Mouse (Mus musculus): ENCODE data around the gene H2afy.

Gene H2afy

DNA sequence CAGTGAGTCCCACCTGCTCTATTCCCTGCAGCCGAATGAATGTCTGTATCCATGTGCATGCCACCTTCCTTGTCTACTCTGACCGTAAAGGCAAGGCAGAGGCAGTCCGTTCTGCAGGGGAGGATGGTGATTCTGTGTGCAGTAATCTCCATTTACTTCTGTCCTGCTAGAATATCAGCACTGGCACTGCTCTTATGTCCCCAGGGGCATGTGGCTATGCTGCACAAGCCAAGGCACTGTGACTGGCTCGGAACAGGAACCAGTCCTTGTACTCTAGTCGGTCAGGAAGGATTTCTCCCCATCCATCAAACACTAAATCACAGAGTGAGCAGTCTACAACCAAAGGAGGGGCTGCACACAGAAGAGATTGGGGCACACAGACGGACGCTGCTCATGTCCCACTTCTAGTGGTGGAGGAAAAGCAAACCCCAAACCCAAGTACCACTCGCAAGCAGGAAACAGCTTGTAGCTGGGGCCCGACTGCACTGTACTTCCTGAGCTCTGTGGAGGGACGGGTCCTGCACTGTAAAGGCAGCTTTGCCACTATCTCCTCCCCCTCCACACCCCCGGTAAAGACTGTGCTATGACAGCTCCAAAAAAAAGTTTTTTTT, 3.7 kb downstream of the H2afy start:
- ChIA-PET POLR2A (interaction anchor here in 3 of 4 experiments (0.7 to 5.0 kb wide), 7 partner anchors 8 to 23 kb away, joined by 3 to 30 read pairs (median 4); no protein-coding TSS in a partner anchor), CTCF (interaction anchor here in 2 of 4 experiments (0.6 to 2.5 kb wide), 2 partner anchors 19 to 753 kb away, joined by 3 to 13 read pairs; no protein-coding TSS in a partner anchor)

DNA sequence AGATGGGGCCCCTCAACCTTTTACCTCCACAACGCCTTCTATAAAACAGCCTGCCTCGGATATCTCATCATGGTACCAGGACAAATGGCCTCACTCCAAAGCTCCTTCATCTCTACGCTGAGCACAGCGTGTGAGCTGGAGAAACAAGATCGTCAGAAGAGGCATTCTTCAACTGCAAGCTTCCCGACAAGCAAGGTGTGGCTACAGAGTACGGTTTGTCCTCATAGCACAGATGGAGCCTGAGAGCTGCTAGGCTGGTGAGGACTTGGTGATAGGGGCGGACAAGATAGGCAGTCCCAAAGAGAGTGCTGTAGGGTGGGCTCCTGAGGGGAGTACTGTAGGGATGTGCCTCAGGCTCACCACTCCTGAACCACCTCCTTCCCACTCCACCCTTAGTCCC, 5.6 kb downstream of the H2afy start:
- POLR2A ChIA-PET: interaction anchor here in 3 of 4 experiments (0.7 to 1.2 kb wide), 3 partner anchors 12 to 13 kb away, joined by 3 read pairs; no protein-coding TSS in a partner anchor
- CTCF ChIA-PET: interaction anchor here in 2 of 4 experiments (0.8 to 1.6 kb wide), 4 partner anchors 15 to 37 kb away, joined by 3 read pairs; no protein-coding TSS in a partner anchor

DNA sequence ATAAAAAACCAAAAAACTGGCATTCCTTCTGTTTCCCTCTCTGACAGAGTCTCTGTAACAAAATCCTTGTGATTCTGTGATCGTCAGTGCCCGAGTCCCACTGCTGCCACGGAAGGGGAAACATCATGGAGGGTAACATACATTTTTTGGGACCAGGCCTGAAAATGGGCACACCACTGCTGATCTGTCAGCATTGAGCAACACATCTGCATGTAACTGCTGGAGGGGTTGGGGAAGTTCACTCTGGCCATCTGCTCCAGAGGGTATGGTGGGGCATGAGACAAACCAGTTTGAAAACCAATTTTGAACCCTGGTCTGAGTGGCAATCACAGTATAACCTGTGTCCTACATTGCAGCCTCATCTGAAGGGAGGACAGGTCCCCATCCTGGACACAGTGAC, 6.6 kb downstream of the H2afy start:
- POLR2A ChIA-PET: no interaction called here
- CTCF ChIA-PET: no interaction called here

GRCm38 (mm10) chr13:56129014-56129413, 7.1 kb downstream of the H2afy start:
- ChIA-PET CTCF (no interaction called here), POLR2A (interaction anchor here in 1 of 4 experiments (0.9 kb wide), 1 partner anchor 15 kb away, joined by 3 read pairs; no protein-coding TSS in a partner anchor)

- ChIA-PET CTCF (interaction anchor here in 1 of 4 experiments (1.1 kb wide), 1 partner anchor 72 kb away, joined by 3 read pairs; no protein-coding TSS in a partner anchor), POLR2A (interaction anchor here (0.6 to 4.0 kb wide), 7 partner anchors 8 to 220 kb away, joined by 3 to 16 read pairs (median 3); partner anchors contain the start of gene H2afy (in 1 of the 4))
Observed at GRCm38 (mm10) chr13:56125632-56126031, 10.5 kb downstream of the H2afy start.

DNA sequence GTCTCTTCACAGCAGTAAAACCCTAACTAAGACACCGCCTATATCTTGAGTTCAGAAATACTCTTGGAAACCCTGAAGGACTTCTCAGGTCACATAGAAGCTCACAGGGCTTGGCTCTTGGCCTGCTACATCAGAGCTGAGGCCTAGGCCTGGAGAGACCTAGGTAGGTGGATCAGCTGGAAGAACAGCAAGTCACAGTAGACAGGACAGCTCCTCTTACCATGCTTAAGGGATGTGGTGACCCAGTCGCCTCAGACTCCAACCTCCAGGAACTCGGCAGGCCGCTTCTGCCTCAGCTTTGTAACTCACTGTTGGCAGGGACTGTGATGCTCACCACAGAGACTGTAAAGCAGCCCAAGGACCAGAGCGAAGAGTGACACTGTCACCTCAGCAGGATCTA, 13.1 kb downstream of the H2afy start:
- POLR2A ChIA-PET: interaction anchor here in 3 of 4 experiments (0.6 to 4.0 kb wide), 5 partner anchors 10 to 303 kb away, joined by 3 to 16 read pairs (median 3); no protein-coding TSS in a partner anchor
- CTCF ChIA-PET: interaction anchor here in 2 of 4 experiments (0.5 to 1.6 kb wide), 2 partner anchors 45 to 78 kb away, joined by 3 read pairs; no protein-coding TSS in a partner anchor

- POLR2A ChIA-PET: interaction anchor here (0.8 to 1.8 kb wide), 7 partner anchors 7 to 28 kb away, joined by 3 to 6 read pairs (median 3); no protein-coding TSS in a partner anchor
Observed at GRCm38 (mm10) chr13:56117991-56118765, 18.0 kb downstream of the H2afy start.

DNA sequence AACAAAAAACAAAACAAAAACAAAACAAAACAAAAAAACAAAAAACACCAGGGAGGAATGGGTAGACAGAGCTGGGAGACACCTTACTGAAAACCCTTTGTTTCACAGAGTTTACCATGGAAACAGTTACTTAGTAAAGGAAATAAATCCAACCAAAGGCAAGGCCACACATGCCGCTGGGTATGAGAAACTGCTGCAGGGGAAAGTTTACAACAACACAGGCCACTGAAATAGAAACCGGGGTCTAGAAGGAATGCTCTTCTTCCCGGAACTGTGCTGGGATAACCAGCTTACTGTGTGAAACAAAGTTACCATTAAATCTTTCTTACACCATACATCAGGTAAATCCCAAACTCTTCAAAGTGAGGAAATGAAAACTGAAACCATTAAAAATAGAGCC, 20.3 kb downstream of the H2afy start:
- ChIA-PET CTCF (interaction anchor here in 2 of 4 experiments (1.1 to 2.1 kb wide), 3 partner anchors 29 to 36 kb away, joined by 3 to 7 read pairs (median 5); no protein-coding TSS in a partner anchor), POLR2A (interaction anchor here in 3 of 4 experiments (0.7 to 3.2 kb wide), 5 partner anchors 11 to 52 kb away, joined by 3 to 14 read pairs (median 4); no protein-coding TSS in a partner anchor)

More at GRCm38 (mm10) chr13:56117991-56118765, 18.0 kb downstream of the H2afy start:
- CTCF ChIA-PET: interaction anchor here in 1 of 4 experiments (1.0 kb wide), 2 partner anchors 27 to 34 kb away, joined by 3 to 4 read pairs; no protein-coding TSS in a partner anchor

GRCm38 (mm10) chr13:56115386-56115785, 20.8 kb downstream of the H2afy start:
- CTCF ChIA-PET: interaction anchor here in 3 of 4 experiments (0.7 to 2.1 kb wide), 6 partner anchors 30 to 141 kb away, joined by 3 to 7 read pairs (median 4); no protein-coding TSS in a partner anchor
- POLR2A ChIA-PET: interaction anchor here (0.6 to 3.2 kb wide), 8 partner anchors 9 to 628 kb away, joined by 3 to 14 read pairs (median 4); no protein-coding TSS in a partner anchor

DNA sequence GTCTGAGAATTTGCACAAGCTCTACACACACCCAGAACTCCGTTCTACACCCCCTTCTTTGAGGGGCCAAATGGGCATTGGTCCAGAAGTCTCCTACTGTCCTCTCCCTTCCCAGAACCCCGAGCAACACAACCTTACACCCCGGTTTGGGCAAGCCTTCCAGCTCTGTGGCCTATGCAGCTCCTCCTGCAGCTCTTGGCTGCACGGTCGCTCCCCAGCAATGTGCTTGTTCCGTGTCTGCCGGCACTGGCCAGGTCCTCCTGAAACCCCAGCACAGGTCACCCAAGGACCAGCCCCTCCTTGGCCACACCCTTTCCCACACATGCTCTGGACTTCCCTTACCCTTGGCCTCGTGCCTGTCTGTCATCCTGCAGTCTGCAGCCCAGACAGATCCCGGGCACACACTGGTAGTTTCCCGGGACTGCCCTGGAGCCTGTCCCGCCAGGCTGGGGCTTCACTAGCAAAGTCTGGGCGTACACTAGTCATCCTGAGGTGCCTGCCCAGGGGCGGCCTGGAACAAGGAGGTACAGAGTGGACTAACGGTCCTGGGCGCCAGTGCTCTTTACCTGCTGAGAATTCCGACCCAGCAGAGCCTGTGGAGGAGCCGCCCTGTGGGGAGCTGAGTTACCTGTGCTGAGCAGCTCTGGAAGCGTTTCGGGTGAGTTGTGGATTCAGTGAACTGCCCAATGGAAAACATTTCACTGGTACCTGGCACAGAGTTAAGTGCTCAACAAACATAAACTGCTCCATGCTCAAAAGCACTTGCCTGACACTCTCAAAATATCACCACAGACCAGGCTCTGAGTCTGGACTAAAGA, 22.5 kb downstream of the H2afy start:
- ChIA-PET POLR2A (interaction anchor here (0.6 to 3.2 kb wide), 10 partner anchors 10 to 1078 kb away, joined by 3 to 16 read pairs (median 4); no protein-coding TSS in a partner anchor), CTCF (interaction anchor here in 3 of 4 experiments (0.6 to 3.0 kb wide), 5 partner anchors 22 to 41 kb away, joined by 3 to 12 read pairs (median 5); no protein-coding TSS in a partner anchor)

DNA sequence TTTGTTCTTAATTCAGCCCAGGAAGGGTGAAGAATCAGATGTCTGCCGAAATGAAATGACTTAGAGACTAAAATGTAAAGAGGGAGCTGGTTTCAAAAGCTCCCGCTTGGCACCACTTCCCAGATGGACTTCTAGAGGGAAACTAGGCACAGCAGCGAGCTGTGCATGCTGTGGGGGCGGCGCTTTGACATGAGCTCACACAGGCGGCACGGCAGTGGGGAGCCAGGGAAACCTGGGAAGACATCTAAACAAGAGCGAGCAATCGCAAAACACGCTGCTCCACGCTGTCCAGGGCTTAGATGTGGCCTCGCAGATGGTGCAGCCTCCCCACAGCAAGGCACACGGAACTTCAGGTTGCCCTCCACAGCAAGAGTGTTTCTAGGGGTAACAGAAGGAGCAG, 23.2 kb downstream of the H2afy start:
- CTCF ChIA-PET: interaction anchor here in 3 of 4 experiments (0.6 to 3.0 kb wide), 6 partner anchors 22 to 40 kb away, joined by 3 to 12 read pairs (median 4); no protein-coding TSS in a partner anchor
- POLR2A ChIA-PET: interaction anchor here in 3 of 4 experiments (0.6 to 3.2 kb wide), 7 partner anchors 11 to 48 kb away, joined by 3 to 16 read pairs (median 7); no protein-coding TSS in a partner anchor

DNA sequence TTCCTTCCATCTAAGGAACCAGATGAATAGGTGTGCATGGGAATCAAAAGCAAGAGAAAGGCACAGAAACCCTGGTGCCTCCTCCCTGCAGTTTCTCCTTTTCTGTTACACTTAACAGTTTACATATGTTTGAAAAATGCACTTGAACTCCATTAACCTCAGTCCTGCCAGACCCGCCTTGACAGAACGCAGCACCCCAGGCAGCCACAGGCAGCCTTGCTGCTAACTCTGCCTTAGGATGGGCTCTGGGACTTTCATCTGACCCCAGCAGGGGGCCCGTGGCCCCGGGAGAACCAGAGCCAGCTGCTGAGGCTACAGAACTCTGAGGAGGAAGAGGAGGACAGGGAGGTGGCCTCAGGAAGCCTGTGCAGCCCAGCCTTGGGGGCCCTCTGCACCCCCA, 23.7 kb downstream of the H2afy start:
- CTCF ChIA-PET: interaction anchor here in 3 of 4 experiments (0.6 to 3.0 kb wide), 4 partner anchors 23 to 39 kb away, joined by 3 to 12 read pairs (median 6); no protein-coding TSS in a partner anchor

DNA sequence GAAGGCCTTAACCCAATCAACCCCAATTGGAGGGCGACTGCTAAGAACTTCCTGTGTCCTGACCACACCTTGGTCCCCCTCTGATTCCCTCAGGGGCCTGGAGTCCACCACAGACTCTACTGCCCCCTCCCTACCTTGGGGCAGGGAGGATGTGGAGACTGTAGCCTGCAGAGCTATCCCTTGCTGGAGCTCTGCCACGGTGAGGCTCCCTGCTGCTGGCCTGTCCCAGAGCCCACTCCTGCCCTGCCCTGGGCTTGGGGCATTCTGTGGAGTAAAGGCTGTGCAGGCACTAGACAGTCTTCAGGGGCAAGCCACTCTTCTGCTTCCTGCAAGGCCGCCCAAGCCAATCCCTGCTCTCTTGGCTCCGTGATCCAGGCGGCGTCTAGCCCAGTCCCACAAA, 24.6 kb downstream of the H2afy start:
- ChIA-PET CTCF (interaction anchor here in 3 of 4 experiments (1.1 to 3.0 kb wide), 3 partner anchors 40 kb away, joined by 3 to 12 read pairs (median 8); no protein-coding TSS in a partner anchor), POLR2A (interaction anchor here in 2 of 4 experiments (0.6 to 2.6 kb wide), 2 partner anchors 13 to 110 kb away, joined by 3 to 7 read pairs; no protein-coding TSS in a partner anchor)

More for the DNA sequence above, 23.7 kb downstream of the H2afy start:
- POLR2A ChIA-PET: interaction anchor here in 2 of 4 experiments (0.6 to 2.9 kb wide), 3 partner anchors 11 to 29 kb away, joined by 7 to 16 read pairs (median 9); no protein-coding TSS in a partner anchor

GRCm38 (mm10) chr13:56110694-56111531, 25.2 kb downstream of the H2afy start:
- CTCF ChIA-PET: interaction anchor here in 2 of 4 experiments (0.9 to 1.1 kb wide), 2 partner anchors 41 to 141 kb away, joined by 3 to 4 read pairs (median 3); no protein-coding TSS in a partner anchor
- POLR2A ChIA-PET: interaction anchor here in 3 of 4 experiments (0.9 to 2.6 kb wide), 8 partner anchors 8 to 32 kb away, joined by 3 to 7 read pairs (median 4); no protein-coding TSS in a partner anchor

DNA sequence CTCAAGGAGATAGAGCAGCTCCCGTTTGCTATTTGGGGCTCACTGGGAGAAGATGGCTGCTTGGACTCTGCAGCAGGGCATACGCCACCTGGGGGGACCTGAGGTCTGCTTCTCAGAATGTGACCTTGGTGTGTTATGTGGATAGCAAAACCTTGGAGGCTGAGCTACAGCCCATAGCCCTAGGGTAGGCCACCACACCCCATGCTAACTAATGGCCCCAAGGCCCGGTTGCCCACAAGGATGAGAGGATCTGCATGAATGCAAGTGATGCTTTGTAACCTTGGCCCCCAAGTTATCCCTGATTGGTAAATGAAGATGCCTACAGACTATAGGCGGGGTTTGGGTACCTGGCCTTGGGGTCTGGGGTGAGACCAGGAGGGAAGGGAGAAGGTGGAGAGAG, 26.5 kb downstream of the H2afy start:
- CTCF ChIA-PET: interaction anchor here in 1 of 4 experiments (0.6 to 0.9 kb wide), 2 partner anchors 58 to 140 kb away, joined by 3 to 4 read pairs; no protein-coding TSS in a partner anchor
- POLR2A ChIA-PET: interaction anchor here in 3 of 4 experiments (0.8 to 1.8 kb wide), 8 partner anchors 8 to 34 kb away, joined by 3 to 5 read pairs (median 4); no protein-coding TSS in a partner anchor

All from embryonic stem cell, embryonic (primary cell).